Mouse (Mus musculus) liver, embryonic 12.5 days (tissue): ENCODE results near the gene Irf2. TPM values are rescaled to one million over a fixed set of nuclear protein-coding genes. Genes with fewer than 3 reads are reported as not detected.

Source experiments
- ATAC-seq: fragments of 200-750 bp; cut with Nextera tagmentation; 2 replicates; pipeline ENCODE4 v1.8.0; 2017; ENCODE audit warnings: moderate number of reproducible peaks, mild to moderate bottlenecking, moderate library complexity
- H3K27ac ChIP-seq: fragments of 300-500 bp; sonication (generic); 2 replicates; pipeline ENCODE4 v1.5.1; 2016; ENCODE audit warnings: mild to moderate bottlenecking
- H3K27me3 ChIP-seq: fragments of 300-500 bp; sonication (generic); replicated peaks from 2 replicates; pipeline ENCODE4 v1.6.1; 2016; ENCODE audit warnings: mild to moderate bottlenecking, moderate library complexity
- H3K36me3 ChIP-seq: fragments of 300-500 bp; sonication (generic); 2 replicates; pipeline ENCODE4 v1.6.1; 2016; ENCODE audit warnings: mild to moderate bottlenecking, moderate library complexity
- H3K4me1 ChIP-seq: fragments of 300-500 bp; sonication (generic); 2 replicates; pipeline ENCODE4 v1.6.1; 2016
- H3K4me2 ChIP-seq: fragments of 300-500 bp; sonication (generic); 2 replicates; pipeline ENCODE4 v1.6.1; 2016; ENCODE audit warnings: mild to moderate bottlenecking, moderate library complexity
- H3K4me3 ChIP-seq: fragments of 300-500 bp; sonication (generic); 2 replicates; pipeline ENCODE4 v1.5.1; 2016; ENCODE audit warnings: mild to moderate bottlenecking, moderate library complexity
- H3K9ac ChIP-seq: fragments of 300-500 bp; sonication (generic); 2 replicates; pipeline ENCODE4 v1.6.1; 2016; ENCODE audit warnings: mild to moderate bottlenecking, moderate library complexity
- H3K9me3 ChIP-seq: fragments of 300-500 bp; sonication (generic); replicated peaks from 2 replicates; pipeline ENCODE4 v1.6.1; 2016; ENCODE audit warnings: mild to moderate bottlenecking, moderate library complexity
- WGBS: fragments of 180-500 bp; shearing (Covaris S2); methylation state at CpG from one replicate; pipeline ENCODE4 v1.1.7; 2016; ENCODE audit not compliant: insufficient replicate concordance; 5-methylcytosine and 5-hydroxymethylcytosine counted together
- polyA plus RNA-seq: library from polyadenylated mRNA; unstranded; fragments of >200 nt; fragmentation: Nextera tagmentation; extraction: Ambion mirVana; gene quantifications from 2 replicates; pipeline ENCODE4 v1.2.1, GENCODE M21; 2016

Irf2 gene
- polyA plus RNA-seq, 1 experiment from 2014 or later = 14.8 TPM

DNA sequence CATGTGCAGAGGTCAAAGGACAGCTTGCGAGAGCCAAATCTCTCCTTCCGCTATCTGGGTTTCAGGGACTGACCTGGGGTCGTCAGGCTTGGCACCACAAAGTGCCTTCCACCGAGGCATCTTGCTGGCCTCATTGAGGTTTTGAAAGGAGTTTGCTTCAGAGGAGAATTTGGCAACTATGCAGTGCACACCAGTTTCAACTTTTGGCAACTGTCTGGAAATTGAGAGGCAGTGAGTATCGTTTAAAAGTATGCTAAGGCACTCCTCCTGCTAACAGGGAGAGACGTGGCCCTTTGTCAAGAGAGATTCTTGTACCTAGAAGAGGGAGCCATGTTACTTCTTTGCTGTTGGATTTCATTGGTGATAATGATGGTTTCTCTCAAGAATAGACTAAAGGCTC is 21.9 kb downstream of the Irf2 start:
- Histone ChIP-seq H3K36me3 (peaks cover 24% of the 10 kb centered on the region), H3K27me3 (no peaks in the 10 kb centered on the region), H3K27ac (no peak overlapping the region), H3K9me3 (no peaks in the 10 kb centered on the region), H3K9ac (no peak overlapping the region), H3K4me1 (peaks cover 83% of the 10 kb centered on the region), H3K4me2 (no peak overlapping the region), H3K4me3 (no peak overlapping the region)
- WGBS = 62% methylated on average over 6 of the region's 6 CpGs
- ATAC-seq = no peak

DNA sequence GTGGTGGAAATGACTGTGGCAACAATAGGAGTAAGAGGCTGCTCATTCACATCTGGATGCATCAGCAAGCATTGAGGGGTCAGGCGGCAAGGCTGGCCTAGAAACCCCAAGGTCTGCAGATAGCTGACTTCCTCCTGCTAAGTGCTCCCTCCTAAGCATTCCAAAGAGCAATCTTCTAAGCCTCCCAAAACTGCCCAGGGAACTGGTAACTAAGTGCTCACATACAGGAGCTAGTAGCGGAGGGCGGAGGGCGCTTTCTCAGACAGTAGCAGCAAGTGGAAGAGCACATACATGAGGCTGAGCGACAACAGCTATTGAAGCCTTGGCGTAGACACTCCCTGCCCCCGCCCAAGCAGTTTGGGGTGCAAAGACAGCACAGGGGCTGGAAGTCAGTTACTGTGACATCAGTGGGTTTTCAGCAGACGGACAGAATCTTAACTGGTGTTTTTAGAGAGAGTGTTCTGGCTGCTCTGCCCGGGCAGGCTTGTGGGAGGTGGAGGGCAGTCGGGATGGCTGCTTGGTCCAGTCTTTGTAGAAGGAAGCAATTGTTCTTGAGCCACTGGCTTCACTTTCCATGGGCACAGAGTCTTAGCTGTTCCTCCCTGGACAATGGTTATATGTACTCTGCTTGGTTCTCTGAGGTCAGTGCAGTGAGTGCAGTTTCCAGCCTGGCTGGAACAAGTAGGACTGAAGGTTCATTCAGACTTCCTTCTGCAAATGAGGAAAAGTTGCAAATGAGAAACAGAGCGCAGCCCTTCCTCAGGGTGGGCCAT is 30.1 kb downstream of the Irf2 start:
- no peaks in the 10 kb centered on the region for H3K36me3 ChIP-seq
- no peaks in the 10 kb centered on the region for H3K27me3 ChIP-seq
- WGBS = 68% methylated on average over 11 of the region's 11 CpGs
- ATAC-seq = peak; percentile 50; the same call in 1 of the 2 replicates
- H3K9me3 ChIP-seq = no peaks in the 10 kb centered on the region
- no peak overlapping the region for H3K9ac ChIP-seq
- peaks cover 59% of the 10 kb centered on the region for H3K4me1 ChIP-seq
- H3K4me2 ChIP-seq = no peak overlapping the region
- H3K4me3 ChIP-seq = no peak overlapping the region
- peak overlapping the region; percentile 15; the same call in 1 of the 2 replicates for H3K27ac ChIP-seq

DNA sequence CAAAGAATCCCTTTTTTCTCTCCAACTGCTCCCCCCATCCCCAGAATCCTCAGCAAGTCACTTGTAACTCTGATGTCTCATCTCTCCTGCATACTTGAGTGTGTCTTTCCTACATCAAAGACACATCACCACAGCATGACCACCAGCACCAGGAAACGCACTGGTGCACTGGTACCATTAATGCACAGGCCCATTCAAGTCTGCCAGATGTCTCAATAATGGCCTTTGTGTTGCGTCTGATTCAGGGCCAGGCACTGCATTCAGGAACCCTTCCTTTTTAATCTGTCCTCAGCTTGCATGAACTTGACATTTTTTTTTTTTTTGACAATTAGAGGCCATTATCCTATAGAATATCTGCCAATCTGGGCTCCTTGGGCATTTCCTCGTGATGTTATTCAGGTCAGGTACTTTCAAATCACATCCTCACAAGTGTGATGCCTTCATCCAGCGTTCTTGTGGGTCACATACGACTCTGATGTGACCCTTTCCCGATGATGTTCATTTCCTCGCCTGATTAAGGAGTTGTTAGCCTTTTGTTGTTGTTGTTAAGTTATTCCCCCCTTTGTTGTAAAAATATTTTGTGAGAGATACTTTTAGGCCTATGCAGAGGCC is 31.5 kb downstream of the Irf2 start:
- Histone ChIP-seq H3K4me2 (no peak overlapping the region), H3K4me1 (peaks cover 58% of the 10 kb centered on the region), H3K9ac (no peak overlapping the region), H3K27me3 (no peaks in the 10 kb centered on the region), H3K36me3 (peaks cover 5% of the 10 kb centered on the region), H3K4me3 (no peak overlapping the region), H3K27ac (no peak overlapping the region), H3K9me3 (no peaks in the 10 kb centered on the region)
- no peak for ATAC-seq
- WGBS = 80% methylated on average over 7 of the region's 7 CpGs

DNA sequence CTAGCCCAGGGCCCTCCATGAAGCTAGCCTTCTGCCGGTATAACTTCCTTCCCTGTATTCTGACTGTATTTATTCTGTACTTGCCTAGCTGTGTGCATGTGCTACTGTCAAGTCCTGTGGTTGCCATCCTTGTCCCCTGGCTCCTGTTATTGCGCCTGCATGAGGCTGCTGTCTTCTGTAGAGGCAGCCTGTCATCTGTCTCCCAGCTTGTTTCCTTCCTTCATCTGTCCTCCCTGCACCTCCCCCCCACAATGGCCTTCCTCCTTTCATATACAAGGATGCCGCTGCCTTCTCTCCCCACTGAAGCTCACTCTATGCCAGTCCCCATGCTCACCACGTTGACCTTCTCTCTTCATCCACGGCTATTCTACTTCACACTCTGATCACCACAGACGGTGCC is 33.3 kb downstream of the Irf2 start:
- H3K9ac ChIP-seq = no peak overlapping the region
- no peaks in the 10 kb centered on the region for H3K9me3 ChIP-seq
- 55% methylated on average over 6 of the region's 6 CpGs for WGBS
- no peak for ATAC-seq
- peaks cover 11% of the 10 kb centered on the region for H3K36me3 ChIP-seq
- peaks cover 51% of the 10 kb centered on the region for H3K4me1 ChIP-seq
- no peak overlapping the region for H3K4me3 ChIP-seq
- H3K27me3 ChIP-seq = no peaks in the 10 kb centered on the region
- no peak overlapping the region for H3K4me2 ChIP-seq
- no peak overlapping the region for H3K27ac ChIP-seq

DNA sequence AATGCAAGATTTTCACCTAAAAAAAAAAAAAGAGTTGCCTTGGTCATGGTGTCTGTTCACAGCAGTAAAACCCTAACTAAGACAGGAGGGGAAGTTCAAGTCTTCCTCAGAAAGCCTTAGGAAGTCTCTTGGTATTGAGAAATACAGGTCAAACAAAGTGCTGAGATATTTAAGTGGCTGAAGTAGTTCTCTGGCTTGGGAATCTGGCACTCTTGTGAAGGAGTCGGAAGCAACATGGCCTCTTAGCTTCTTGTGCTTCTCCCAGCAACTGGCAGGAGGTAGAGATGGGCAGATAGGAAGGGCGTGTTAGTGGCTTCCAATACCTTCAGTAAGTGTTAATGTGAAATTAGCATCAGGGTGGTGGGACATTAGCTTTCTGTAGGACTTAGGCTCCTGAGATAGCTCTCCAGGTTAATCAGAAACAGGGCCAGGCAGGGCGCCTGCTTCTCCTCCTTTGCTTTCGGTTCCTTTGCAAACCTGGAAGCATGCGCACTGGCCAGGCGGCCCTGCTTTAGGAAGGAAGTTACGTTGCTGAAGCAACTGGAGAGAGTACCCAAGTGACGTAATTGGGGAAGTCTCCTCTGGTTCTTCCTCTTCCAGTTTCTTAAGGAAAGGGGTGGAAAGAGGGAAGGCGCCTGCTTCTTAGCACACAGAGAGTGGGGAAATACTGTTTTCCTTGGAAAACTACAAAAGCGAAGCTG is 38.4 kb downstream of the Irf2 start:
- no peak overlapping the region for H3K9ac ChIP-seq
- H3K9me3 ChIP-seq = no peaks in the 10 kb centered on the region
- no peak for ATAC-seq
- peaks cover 26% of the 10 kb centered on the region for H3K4me1 ChIP-seq
- H3K27ac ChIP-seq = no peak overlapping the region
- no peak overlapping the region for H3K4me2 ChIP-seq
- H3K27me3 ChIP-seq = no peaks in the 10 kb centered on the region
- WGBS = 69% methylated on average over 10 of the region's 10 CpGs
- H3K4me3 ChIP-seq = no peak overlapping the region
- peaks cover 20% of the 10 kb centered on the region for H3K36me3 ChIP-seq

DNA sequence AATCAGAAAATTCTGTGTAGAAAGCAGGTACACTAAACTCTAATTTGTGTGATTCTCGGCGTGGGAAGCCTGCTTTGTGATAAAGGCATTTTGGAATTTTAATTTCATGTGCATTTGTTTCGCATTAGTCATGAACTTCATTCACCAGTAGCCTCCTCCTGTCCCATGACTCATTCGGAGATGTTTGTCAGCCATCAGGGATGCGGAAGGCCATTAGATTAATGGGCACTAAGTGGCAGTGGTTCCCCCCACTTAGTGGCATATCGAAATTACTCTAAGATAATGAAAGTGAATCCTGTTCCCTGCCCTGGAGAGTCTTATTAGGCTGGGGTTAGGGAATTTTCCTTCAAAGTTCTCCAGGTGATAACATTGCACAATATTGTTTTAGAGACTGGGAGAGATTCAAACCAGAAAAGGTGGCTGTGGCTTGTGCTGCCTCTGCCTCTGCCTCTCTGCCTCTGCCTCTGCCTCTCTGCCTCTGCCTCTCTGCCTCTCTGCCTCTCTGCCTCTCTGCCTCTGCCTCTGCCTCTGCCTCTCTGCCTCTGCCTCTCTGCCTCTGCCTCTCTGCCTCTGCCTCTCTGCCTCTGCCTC is 41.6 kb downstream of the Irf2 start:
- 80% methylated on average over 6 of the region's 6 CpGs for WGBS
- H3K4me1 ChIP-seq = peaks cover 25% of the 10 kb centered on the region
- no peaks in the 10 kb centered on the region for H3K9me3 ChIP-seq
- no peaks in the 10 kb centered on the region for H3K27me3 ChIP-seq
- H3K4me3 ChIP-seq = no peak overlapping the region
- no peak for ATAC-seq
- H3K27ac ChIP-seq = no peak overlapping the region
- H3K9ac ChIP-seq = no peak overlapping the region
- no peak overlapping the region for H3K4me2 ChIP-seq
- peaks cover 15% of the 10 kb centered on the region for H3K36me3 ChIP-seq

DNA sequence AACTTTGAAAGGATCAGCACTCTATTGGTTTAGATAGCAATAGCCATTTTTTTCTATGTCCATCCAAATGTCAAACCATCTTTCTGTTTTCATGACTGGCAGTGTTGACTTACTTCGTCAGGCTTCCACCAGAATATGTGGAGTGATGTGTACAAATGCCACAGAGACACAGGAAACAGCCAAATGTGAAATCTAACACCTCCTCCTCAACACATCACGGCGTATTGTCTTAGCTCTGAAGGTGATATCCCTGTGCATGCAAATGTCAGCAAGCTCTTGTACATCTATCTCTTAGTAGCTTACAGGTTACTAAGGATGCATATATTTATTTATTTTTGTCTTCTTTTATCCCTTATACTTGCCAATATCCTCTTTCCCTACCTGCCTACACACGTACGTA is 42.7 kb downstream of the Irf2 start:
- Histone ChIP-seq H3K27me3 (no peaks in the 10 kb centered on the region), H3K4me1 (peaks cover 36% of the 10 kb centered on the region), H3K36me3 (peaks cover 8% of the 10 kb centered on the region; the same call in 1 of the 2 replicates), H3K9me3 (no peaks in the 10 kb centered on the region), H3K4me2 (no peak overlapping the region), H3K4me3 (no peak overlapping the region), H3K27ac (no peak overlapping the region), H3K9ac (no peak overlapping the region)
- WGBS = 88% methylated on average over 5 of the region's 5 CpGs
- no peak for ATAC-seq

DNA sequence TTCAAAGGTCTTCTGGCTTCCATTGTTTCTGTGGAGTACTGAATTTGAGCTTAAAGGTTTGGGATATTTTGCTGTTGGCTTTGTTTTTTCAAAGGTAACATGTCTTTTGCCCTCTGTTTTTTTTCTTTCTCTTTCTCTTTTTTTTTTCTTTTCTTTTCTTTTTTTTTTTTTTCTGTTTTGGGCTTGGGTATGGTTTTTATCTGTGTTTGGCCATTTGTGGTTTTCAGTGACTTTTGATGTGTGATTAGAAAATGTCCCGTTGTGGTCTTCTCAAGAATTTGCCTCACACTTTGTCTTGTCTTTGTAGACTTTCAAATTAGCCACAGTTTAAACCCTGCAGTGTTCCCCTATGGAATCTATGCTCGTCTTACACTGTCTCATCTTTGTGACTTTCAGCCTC is 45.5 kb downstream of the Irf2 start:
- H3K36me3 ChIP-seq = peaks cover 10% of the 10 kb centered on the region

DNA sequence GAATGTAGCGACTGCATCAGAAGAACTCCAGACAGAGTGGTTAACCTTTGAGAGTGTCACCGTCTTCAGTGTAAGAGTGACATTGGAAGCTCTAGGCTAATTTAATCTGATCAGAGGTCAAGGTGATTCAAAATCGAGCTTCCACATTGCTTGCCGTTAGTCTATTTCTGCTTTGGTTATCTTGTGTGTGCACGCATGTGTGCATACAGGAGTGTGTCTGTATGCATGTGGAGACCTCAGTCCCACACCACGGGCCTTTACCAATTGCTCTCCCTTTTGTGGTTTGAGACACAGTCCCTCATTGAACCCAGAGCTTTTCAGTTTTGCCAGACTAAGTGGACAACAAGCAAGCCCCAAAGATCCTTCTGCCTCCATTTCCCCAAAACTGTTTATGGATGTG is 46.4 kb downstream of the Irf2 start:
- H3K36me3 ChIP-seq = peaks cover 5% of the 10 kb centered on the region
- H3K4me3 ChIP-seq = no peak overlapping the region
- H3K27ac ChIP-seq = 0 out of 2 replicates have a peak overlapping the region, but pooled peaks have one; percentile 36
- H3K9ac ChIP-seq = no peak overlapping the region
- no peaks in the 10 kb centered on the region; the same call in 1 of the 2 replicates for H3K9me3 ChIP-seq
- peak; percentile 58; the same call in 1 of the 2 replicates for ATAC-seq
- H3K4me2 ChIP-seq = peak overlapping the region; percentile 7; the same call in 1 of the 2 replicates
- WGBS = 38% methylated on average over 6 of the region's 6 CpGs
- H3K4me1 ChIP-seq = peaks cover 68% of the 10 kb centered on the region
- no peaks in the 10 kb centered on the region for H3K27me3 ChIP-seq

More for the DNA sequence above, 45.5 kb downstream of the Irf2 start:
- Histone ChIP-seq H3K4me1 (peaks cover 59% of the 10 kb centered on the region), H3K27me3 (no peaks in the 10 kb centered on the region), H3K9me3 (no peaks in the 10 kb centered on the region; the same call in 1 of the 2 replicates), H3K4me2 (0 out of 2 replicates have a peak overlapping the region, but pooled peaks have one; percentile 7), H3K9ac (no peak overlapping the region), H3K27ac (no peak overlapping the region), H3K4me3 (no peak overlapping the region)
- ATAC-seq = no peak
- 21% methylated on average over 2 of the region's 2 CpGs for WGBS

DNA sequence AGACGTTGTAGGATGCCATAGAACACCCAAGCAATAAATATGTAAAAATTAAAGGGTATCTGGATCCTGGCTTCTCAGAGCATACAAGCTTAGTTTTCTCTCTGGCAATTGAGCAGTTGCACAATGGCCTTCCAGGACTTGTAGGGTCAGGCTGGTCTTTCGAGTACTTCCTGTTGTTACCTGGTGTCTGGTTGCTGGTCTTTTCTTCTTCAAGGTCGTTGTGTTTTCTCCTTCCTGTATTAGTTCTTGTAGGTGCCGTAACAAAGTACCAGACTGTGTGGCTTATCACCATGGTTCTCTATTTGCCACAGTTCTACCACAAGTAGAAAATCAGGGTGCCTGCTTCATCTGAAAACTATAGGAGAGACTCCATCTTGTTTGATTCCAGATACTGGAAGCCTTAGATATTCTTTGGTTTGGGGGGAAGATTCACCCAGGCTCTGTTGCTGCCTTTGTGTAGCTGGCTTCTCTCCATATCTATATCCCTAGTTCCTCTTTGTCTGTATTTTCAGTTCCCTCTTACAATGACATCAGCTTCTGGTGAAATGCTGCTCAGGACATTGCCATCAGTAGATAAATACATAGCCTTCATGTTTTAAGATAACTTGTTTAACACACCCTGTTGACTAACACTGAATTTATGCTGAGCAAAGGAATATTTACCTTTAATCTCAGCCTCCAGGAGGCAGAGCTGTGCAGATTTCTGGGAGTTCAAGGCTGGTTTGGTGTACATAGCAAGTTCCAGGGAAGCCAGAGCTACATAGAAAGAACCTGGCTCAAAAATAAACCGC is 49.8 kb downstream of the Irf2 start:
- Histone ChIP-seq H3K9me3 (no peaks in the 10 kb centered on the region; the same call in 1 of the 2 replicates), H3K9ac (no peak overlapping the region), H3K4me3 (no peak overlapping the region), H3K36me3 (peaks cover 9% of the 10 kb centered on the region), H3K27ac (peak overlapping the region; percentile 43; the same call in 1 of the 2 replicates), H3K4me1 (peaks cover 90% of the 10 kb centered on the region), H3K4me2 (0 out of 2 replicates have a peak overlapping the region, but pooled peaks have one; percentile 3), H3K27me3 (no peaks in the 10 kb centered on the region)
- peak; percentile 64 for ATAC-seq
- 49% methylated on average over 5 of the region's 5 CpGs for WGBS
